Mouse (Mus musculus): ENCODE results near the gene Tsen34.

GRCm38 (mm10) chr7:3684698-3685097, 8.0 kb upstream of the Tsen34 start:
- TF ChIP-seq CTCF (IDR thresholded peaks at IDR 0.05; ENCODE audit: low read depth) (no peak), EP300 (IDR thresholded peaks at IDR 0.05; ENCODE audit: low read depth) (no peak)
